Mouse (Mus musculus) lung, postnatal 36 days (tissue): Measurements from ENCODE around the gene Lrp10.
A peak's percentile ranks its signal among the peaks of the same experiment; 100 is the strongest.

Source experiments
- DNase-seq: peaks from one replicate; pipeline ENCODE4 v3.0.0; 2022; ENCODE audit warnings: mixed read lengths

Lrp10 gene

DNA sequence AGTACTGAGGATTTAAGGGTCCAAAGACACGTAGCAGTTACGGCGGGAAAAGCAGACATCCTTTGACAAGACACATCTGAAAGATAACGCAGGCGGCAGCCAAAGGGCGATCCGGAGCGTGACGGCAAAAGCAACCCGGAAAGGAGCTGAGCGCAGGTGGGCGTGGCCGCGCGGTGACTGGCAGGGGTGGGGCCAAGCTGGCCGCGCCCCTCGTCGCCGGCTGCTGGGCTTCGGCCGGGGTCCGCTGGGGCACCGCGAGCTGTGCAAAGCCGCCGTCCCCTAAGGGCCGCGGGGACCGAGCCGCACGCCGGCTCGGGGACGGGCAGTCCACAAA lies at the start of gene Lrp10:
Lrp10 (plus strand) TSS at position 179 of the 334 bp plus-strand sequence.
- DNase-seq: peak; percentile 93

- DNase-seq: peak; percentile 59
Measured at GRCm38 (mm10) chr14:54415241-54416020, 48.5 kb upstream of the Lrp10 start.

- DNase-seq: no peak
Measured at GRCm38 (mm10) chr14:54416229-54416775, 47.6 kb upstream of the Lrp10 start.

DNA sequence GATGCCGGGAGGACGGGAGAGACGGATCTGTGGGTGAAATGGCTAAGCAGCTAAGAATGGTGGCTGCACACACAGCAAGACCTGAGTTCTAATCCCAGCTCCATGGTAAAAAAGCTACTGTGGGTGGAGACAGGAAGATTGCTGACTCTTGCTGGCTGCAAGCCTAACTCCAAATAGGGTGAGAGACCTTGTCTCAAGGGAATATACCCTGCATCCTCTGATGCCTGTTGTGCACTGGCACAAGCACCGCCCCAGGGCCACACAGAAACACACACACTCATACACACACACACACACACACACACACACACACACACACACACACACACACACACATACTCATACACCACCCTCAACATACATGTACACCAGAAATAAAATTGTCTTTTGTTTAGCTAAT lies 47.1 kb upstream of the Lrp10 start:
- DNase-seq: no peak

- peak; percentile 54 for DNase-seq
Measured at GRCm38 (mm10) chr14:54417623-54418081, 46.3 kb upstream of the Lrp10 start, which contains the start of gene Slc7a7. Gene Slc7a7 (minus strand): TSS chr14:54417780.

- DNase-seq: no peak
Measured at GRCm38 (mm10) chr14:54421014-54421413, 42.9 kb upstream of the Lrp10 start.

DNA sequence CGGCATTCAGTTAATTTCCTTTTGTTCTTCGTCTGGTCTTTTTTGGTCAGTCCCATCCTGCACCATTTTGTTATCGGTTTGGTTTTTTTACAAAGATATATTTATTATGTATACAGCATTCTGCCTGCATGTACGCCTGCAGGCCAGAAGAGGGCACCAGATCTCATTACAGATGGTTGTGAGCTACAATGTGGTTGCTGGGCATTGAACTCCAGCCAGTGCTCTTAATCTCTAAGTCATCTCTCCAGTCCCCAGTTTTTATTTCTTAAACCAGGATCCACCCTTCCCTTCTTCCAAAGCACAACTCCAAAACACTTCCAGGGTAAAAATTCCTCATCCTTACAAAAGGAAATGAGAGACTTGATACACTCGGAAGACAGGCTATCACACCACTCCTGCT lies 40.5 kb upstream of the Lrp10 start:
- peak; percentile 75 for DNase-seq

DNA sequence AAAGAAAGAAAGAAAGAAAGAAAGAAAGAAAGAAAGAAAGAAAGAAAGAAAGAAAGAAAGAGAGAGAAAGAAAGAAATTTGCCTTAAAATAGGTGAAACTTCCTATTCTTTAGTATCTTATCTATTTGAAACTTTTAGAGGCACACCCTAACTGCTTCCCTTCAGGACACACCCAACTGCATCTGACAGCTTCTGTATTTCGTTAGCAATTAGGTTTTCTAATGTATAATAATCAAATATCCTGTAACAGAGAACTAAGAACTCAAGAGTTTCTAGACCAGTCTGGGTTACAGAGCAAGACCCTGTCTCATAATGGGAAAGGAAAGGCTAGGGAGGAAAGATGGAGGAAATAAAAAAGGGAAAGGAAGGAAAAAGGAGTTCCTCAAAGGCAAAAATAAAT lies 39.3 kb upstream of the Lrp10 start:
- no peak for DNase-seq

DNA sequence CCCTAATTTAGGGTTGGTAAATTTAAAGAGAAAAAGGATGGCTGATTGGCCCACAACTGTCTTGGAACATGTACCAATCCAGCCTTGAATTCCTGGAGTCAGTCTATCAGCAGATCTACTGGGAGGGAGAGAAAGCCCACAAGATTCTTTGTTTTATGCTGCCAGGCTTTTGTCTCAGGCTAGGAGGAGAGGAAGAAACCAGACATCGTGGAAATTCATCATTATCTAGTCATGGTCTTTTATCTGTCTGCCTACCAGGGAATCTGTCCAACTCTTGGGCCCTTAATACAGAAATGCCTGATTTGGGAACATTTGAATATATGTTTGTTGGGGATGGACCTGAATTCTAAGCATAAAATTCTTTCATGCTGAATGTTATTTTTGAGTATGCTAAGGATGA lies 38.4 kb upstream of the Lrp10 start:
- DNase-seq: no peak

DNA sequence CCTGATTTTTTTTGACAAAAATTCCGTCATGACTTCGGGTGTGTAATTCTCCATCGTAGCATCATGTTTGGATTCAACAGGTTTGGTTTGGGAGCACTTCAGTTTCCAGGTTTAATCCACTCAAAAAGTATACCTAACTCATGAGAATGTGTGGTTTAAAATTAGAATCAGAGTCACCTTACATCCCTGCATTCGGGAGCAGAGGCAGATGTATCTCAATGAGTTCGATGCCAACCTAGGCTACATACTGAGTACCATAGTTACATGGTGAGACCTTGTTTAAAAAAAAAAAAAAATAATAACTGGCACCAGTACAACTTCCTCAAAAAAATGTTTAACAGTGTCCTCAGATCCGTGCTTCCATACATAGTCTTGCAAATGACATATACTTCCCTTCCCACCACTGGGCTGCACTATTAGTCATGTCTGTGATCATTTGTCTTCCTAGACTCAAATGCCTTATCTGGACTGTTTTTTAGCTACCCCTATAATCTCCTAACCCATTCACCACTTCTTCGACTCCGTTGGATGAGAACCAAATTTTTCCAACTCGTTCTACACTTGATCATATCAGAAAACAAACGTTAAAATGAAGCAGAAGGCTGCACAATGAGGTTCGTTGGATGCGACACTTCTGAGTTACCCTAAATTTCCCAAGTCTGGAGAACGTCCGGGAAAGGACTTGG lies 37.8 kb upstream of the Lrp10 start:
- DNase-seq: no peak

GRCm38 (mm10) chr14:54426689-54427398 lies 37.1 kb upstream of the Lrp10 start, which contains the start of gene Mrpl52:
Gene Mrpl52 (plus strand): TSS chr14:54426909.
- peak; percentile 96 for DNase-seq

- DNase-seq: no peak
Measured at GRCm38 (mm10) chr14:54427696-54428095, 36.2 kb upstream of the Lrp10 start.

DNA sequence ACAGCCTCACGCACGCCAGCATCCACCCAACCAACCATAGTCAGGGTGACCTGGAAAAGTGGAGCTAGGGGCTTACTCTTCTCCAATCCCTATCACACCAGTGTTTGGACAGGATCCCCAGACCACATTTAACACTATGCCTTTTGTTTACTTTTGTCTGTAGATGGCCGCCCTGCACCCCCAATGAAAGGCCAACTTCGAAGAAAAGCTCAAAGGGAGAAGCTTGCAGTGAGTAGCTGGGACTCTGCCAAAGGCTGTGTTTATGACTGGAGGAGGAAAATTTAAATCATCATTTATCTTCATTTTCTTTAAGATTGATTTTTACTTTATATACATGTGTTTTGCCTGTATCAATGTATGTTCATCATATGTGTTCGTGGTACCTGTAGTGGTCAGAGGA lies 35.5 kb upstream of the Lrp10 start:
- no peak for DNase-seq

- no peak for DNase-seq
Measured at GRCm38 (mm10) chr14:54429332-54430093, 34.4 kb upstream of the Lrp10 start.

DNA sequence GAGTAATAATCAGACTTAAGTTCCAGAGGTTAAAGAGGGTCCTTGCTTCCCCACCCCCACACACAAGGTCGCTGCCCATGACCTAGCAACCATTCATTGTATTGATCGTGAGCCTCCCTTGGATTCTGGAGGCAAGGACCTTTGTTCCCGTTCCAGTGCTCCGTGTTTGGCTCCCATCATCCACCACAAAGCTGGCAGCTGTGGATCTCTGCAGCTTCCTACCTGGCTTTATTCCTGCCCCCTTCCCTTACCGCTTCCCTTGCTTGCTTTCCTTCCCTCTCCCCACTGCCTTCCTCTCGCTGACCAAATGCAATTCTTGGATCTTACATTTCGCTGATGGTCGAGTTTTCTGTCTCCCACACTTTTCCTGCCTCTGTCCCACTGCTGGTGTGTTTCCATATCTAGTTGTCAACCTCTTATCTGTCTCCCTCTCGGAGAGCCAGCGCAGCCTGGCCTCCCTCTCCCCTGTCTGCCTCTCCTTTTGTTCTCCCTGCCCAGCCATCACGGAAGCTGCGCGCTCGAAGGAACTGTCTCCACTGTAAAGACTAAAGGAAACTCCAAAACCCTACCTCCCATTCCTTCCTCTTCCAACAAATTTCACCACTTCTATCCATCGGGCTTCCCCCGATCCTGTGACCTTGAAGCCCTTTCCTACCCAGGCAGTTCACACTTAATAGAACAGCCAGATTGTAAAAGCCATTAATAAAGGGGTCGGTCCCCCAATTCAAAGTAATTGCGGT lies 33.4 kb upstream of the Lrp10 start:
- DNase-seq: no peak

GRCm38 (mm10) chr14:54431334-54432077 lies 32.4 kb upstream of the Lrp10 start, which contains the start of gene Mmp14:
Gene Mmp14 (plus strand): TSS chr14:54431612.
- peak; percentile 78 for DNase-seq

DNA sequence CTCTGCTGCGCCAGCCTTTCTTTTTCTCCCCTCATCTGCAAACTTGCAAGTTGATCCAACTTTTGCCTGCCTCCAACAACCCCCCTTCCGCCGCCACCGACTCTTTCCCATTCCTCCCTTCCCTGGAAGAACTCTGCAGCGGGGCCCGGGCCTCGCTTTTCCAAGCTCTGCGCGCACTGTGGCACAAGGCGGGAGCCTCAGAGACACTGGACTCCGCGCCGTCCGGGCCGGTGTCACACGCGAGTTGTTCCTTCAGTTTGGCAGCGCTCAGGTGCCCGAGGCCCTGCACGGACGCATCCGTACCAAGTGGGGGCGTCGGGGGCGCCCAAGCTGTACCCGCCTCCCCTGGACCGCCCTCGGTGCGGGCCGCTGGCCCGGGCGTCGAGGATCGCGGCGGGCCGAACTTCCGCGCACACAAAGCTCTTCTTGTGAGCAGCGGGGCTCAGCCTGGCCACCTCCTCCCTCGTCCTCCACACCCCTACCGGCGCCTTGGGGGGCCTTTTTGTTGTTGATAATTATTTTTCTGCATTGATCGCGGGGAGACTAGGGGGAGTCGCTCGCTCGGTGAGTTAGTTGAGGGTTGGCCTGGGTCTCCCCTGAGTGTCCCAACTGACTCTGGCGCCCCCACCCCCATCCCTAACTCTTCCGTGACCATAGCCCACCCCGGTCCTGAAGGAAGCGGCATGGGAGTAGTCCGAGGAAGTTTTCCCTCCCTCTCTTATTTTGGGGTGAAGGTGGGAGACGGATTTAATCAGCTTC lies 31.7 kb upstream of the Lrp10 start:
- peak; percentile 53 for DNase-seq

DNA sequence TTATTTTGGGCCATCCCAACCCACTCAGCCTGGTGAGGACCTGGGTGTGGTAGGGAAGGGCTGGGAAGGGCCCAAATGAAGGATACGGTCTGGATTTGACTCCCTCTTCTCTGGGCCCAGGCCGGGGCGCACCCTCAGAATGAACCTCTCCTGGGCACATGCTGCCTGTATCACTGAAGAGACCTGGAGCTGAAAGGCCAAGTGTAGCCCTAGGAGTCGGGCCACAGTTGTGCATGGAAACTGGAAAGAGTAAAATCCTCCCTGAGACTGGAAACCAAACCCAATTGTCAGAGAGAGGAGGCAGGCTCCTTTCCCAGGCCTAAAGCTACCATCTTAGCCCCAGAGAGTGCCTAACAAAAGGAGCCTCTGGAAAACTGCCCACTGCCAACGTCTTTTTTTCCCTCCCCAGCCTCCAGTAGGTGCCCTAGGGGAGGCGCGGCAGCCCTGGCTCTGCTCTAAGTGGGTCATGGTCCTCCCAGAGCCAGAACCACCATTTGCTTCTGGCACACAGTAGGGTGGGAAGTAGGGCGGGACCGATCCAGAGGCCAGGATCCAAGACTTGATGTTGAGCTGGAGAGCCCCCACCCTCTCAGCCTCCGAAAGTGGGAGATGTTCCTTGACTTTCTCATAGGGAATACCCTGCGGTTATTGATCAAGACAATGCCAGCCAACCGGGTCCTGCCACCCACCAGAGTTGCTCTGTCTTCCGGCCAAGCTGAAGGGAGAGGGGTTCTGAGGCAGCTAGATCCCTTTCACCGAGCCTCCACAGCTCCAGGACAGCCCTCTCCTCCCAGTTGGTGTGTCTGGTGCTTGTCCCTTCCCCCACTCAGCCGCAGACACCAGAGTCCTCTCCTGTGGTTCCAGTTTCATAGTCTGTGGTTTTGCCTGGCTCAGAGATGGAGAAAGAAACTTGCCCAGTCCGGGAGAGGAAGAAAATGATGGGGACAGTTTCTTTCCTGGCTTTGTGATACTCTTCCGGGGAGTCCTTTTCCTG lies 30.8 kb upstream of the Lrp10 start:
- DNase-seq: peak; percentile 46
